Mouse (Mus musculus) heart, embryonic 12.5 days (tissue): ENCODE measurements around the gene Pus7. TPM values are rescaled to one million over a fixed set of nuclear protein-coding genes. Genes with fewer than 3 reads are reported as not detected.
A peak's percentile ranks its signal among the peaks of the same experiment; 100 is the strongest.
"Not testable (repeated sequence)": the region's sequence is repeated elsewhere in the genome, so short reads cannot be mapped to it uniquely, and the experiment has no call there.

Experiments
- ATAC-seq: fragments of 200-750 bp; cut with Nextera tagmentation; 2 replicates; pipeline ENCODE4 v1.8.0; 2017; ENCODE audit warnings: moderate TSS enrichment, moderate library complexity; ENCODE audit not compliant: insufficient number of reproducible peaks, low FRiP score
- H3K27ac ChIP-seq: fragments of 300-500 bp; sonication (generic); 2 replicates; pipeline ENCODE4 v1.5.1; 2016; ENCODE audit warnings: mild to moderate bottlenecking, moderate library complexity; ENCODE audit not compliant: poor library complexity, severe bottlenecking
- H3K27me3 ChIP-seq: fragments of 300-500 bp; sonication (generic); replicated peaks from 2 replicates; pipeline ENCODE4 v1.6.1; 2016; ENCODE audit warnings: mild to moderate bottlenecking, moderate library complexity
- H3K36me3 ChIP-seq: fragments of 300-500 bp; sonication (generic); 2 replicates; pipeline ENCODE4 v1.6.1; 2016; ENCODE audit warnings: mild to moderate bottlenecking, moderate library complexity
- H3K4me1 ChIP-seq: fragments of 300-500 bp; sonication (generic); replicated peaks from 2 replicates; pipeline ENCODE4 v1.6.1; 2016; ENCODE audit warnings: mild to moderate bottlenecking
- H3K4me2 ChIP-seq: fragments of 300-500 bp; sonication (generic); 2 replicates; pipeline ENCODE4 v1.6.1; 2016; ENCODE audit warnings: mild to moderate bottlenecking, moderate library complexity
- H3K4me3 ChIP-seq: fragments of 300-500 bp; sonication (generic); 2 replicates; pipeline ENCODE4 v1.5.1; 2016; ENCODE audit warnings: mild to moderate bottlenecking
- H3K9ac ChIP-seq: fragments of 300-500 bp; sonication (generic); 2 replicates; pipeline ENCODE4 v1.6.1; 2016; ENCODE audit warnings: mild to moderate bottlenecking, moderate library complexity
- H3K9me3 ChIP-seq: fragments of 300-500 bp; sonication (generic); replicated peaks from 2 replicates; pipeline ENCODE4 v1.6.1; 2016; ENCODE audit warnings: mild to moderate bottlenecking, moderate library complexity
- WGBS: fragments of 180-500 bp; shearing (Covaris S2); methylation state at CpG from one replicate; pipeline ENCODE4 v1.1.7; 2016; 5-methylcytosine and 5-hydroxymethylcytosine counted together
- polyA plus RNA-seq: library from polyadenylated mRNA; unstranded; fragments of >200 nt; fragmentation: Nextera tagmentation; extraction: Ambion mirVana; gene quantifications from 2 replicates; pipeline ENCODE4 v1.2.1, GENCODE M21; 2016

Pus7 gene
- polyA plus RNA-seq, 1 experiment from 2014 or later = 28.9 TPM

DNA sequence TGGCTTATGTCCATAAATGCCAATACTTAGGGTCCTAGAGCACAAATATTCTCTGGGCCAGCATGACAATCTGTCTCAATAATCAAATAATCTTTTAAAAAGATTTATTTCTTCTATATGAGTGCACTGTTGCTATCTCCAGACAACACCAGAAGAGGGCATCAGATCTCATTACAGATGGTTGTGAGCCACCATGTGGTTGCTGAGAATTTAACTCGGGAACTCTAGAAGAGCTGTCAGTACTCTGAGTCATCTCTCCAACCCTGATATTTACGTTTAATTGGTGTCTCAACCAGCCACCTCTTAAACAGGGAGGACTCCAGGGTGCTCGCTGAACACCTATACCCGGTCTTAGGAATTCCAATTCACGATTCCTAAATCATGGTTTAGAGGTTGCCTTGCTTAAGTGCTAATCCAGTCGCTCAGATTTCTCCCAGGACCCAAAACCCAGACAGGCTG is 71.8 kb downstream of the Pus7 start:
- WGBS = 52% methylated on average over 6 of the region's 6 CpGs
- peaks cover 29% of the 10 kb centered on the region for H3K9me3 ChIP-seq
- peaks cover 40% of the 10 kb centered on the region for H3K36me3 ChIP-seq
- peak overlapping the region; percentile 93 for H3K9ac ChIP-seq
- H3K27ac ChIP-seq = peak overlapping the region; percentile 67
- H3K4me1 ChIP-seq, ATAC-seq, H3K27me3 ChIP-seq: not testable (repeated sequence)
- H3K4me3 ChIP-seq = peak overlapping the region; percentile 87
- H3K4me2 ChIP-seq = peak overlapping the region; percentile 76

DNA sequence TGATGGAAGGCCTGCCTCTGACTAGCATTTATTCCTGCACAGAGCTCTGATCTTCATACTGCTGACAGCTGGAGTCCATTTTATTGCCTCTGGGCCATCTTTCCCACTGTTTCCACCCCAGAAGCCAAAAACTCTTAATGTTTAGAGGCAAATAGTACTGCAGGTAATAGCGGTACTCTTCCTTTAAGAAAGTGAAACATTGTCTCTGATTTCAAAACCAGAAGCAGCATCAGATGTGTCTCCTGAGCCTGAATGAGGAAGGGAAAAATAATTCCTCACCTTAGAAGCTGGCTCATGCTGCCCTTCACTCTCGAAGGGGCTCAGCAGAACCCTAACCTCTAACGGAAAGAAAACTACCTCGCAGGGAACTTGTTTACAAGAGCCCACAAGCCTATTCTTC is 72.3 kb downstream of the Pus7 start:
- Histone ChIP-seq H3K4me3 (peak overlapping the region; percentile 87; the same call in 1 of the 2 replicates), H3K9me3 (peaks cover 32% of the 10 kb centered on the region), H3K36me3 (peaks cover 45% of the 10 kb centered on the region), H3K27me3 (no peaks in the 10 kb centered on the region), H3K4me1 (peaks cover 5% of the 10 kb centered on the region; the same call in 1 of the 2 replicates), H3K9ac (no peak overlapping the region), H3K27ac (no peak overlapping the region), H3K4me2 (peak overlapping the region; percentile 76; the same call in 1 of the 2 replicates)
- no peak for ATAC-seq
- 95% methylated on average over 4 of the region's 4 CpGs for WGBS

- WGBS = 98% methylated on average over 1 of the region's 1 CpGs
- peaks cover 35% of the 10 kb centered on the region for H3K9me3 ChIP-seq
- H3K4me3 ChIP-seq = no peak overlapping the region
- ATAC-seq = no peak
- no peak overlapping the region for H3K27ac ChIP-seq
- no peak overlapping the region for H3K9ac ChIP-seq
- H3K4me1 ChIP-seq = peaks cover 5% of the 10 kb centered on the region; the same call in 1 of the 2 replicates
- peaks cover 52% of the 10 kb centered on the region for H3K36me3 ChIP-seq
- no peaks in the 10 kb centered on the region for H3K27me3 ChIP-seq
- H3K4me2 ChIP-seq = no peak overlapping the region
These were observed 73.8 kb downstream of the Pus7 start for GRCm38 (mm10) chr5:23709661-23710060.

GRCm38 (mm10) chr5:23706601-23707597 is 76.6 kb downstream of the Pus7 start:
- H3K9me3 ChIP-seq = peaks cover 57% of the 10 kb centered on the region
- not testable (repeated sequence) for H3K4me2 ChIP-seq, H3K9ac ChIP-seq, H3K27me3 ChIP-seq, H3K4me1 ChIP-seq, H3K27ac ChIP-seq, H3K4me3 ChIP-seq, ATAC-seq
- WGBS = 96% methylated on average over 33 of the region's 34 CpGs
- peaks cover 77% of the 10 kb centered on the region for H3K36me3 ChIP-seq

- ATAC-seq = no peak
- H3K4me3 ChIP-seq = no peak overlapping the region
- WGBS = 88% methylated on average over 1 of the region's 1 CpGs
- H3K9me3 ChIP-seq = peaks cover 35% of the 10 kb centered on the region
- H3K4me1 ChIP-seq = no peaks in the 10 kb centered on the region
- no peaks in the 10 kb centered on the region for H3K27me3 ChIP-seq
- H3K4me2 ChIP-seq = no peak overlapping the region
- H3K27ac ChIP-seq = no peak overlapping the region
- peaks cover 45% of the 10 kb centered on the region for H3K36me3 ChIP-seq
- H3K9ac ChIP-seq = no peak overlapping the region
These were observed 86.1 kb downstream of the Pus7 start for GRCm38 (mm10) chr5:23697457-23697856.

Other genes with a start within 250 kb of the Pus7 start
- gene Srpk2, start 99.1 kb downstream of the Pus7 start, polyA plus RNA-seq = 48.0 and 50.1 TPM in 2 replicates
- 32.1 and 32.2 TPM in 2 replicates for gene Rint1, start 4.0 kb upstream of the Pus7 start, polyA plus RNA-seq
- gene Tomm7, start 60.5 kb upstream of the Pus7 start, polyA plus RNA-seq = 96.3 and 96.9 TPM in 2 replicates
- 51.5 and 51.7 TPM in 2 replicates for gene Fam126a, start 247.0 kb upstream of the Pus7 start, polyA plus RNA-seq